Mouse (Mus musculus) small intestine, adult 2 months (tissue): Measurements from ENCODE around the gene Dhx33.

ENCODE experiments used
- CTCF ChIP-seq: fragments of 200-500 bp; IDR thresholded peaks from 2 replicates; pipeline ENCODE4 v1.5.1; 2012; ENCODE audit warnings: low read depth, mild to moderate bottlenecking, control low read depth, inconsistent platforms, low read length, moderate library complexity, mixed read lengths; ENCODE audit not compliant: insufficient replicate concordance, insufficient read length; ENCODE audit errors: extremely low read depth
- POLR2A ChIP-seq: fragments of 200-500 bp; IDR thresholded peaks from 2 replicates; pipeline ENCODE4 v1.6.1; 2012; ENCODE audit warnings: low read depth, mild to moderate bottlenecking, control low read depth, inconsistent platforms, low read length, moderate library complexity

DNA sequence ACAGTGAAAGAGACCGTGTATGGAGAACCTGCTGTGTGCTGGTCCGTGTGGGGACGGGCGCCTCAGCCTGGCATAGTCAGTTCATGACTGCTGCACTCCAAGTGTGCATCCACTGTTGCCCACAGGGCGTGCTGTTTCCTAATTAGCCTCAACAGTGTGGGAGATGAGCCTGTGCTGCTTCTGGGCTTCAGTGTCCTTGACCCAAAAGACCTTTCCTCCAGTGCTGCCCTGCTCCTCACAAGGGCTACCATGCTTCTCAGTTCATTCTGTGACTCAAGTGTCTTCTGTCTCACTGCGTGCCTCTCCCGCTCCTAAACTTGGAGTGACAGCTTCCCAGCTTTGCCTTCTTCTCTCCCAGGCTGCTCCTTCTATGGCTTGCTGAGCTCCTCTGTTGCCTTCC is 68.9 kb downstream of the Dhx33 start:
- TF ChIP-seq POLR2A (no peak), CTCF (no peak)
